Mouse (Mus musculus) frontal cortex, postnatal 14 days (tissue): Measurements from ENCODE around the gene Srbd1.

Source experiments
- DNase-seq, 2 experiments: peaks; one replicate each; pipeline ENCODE4 v3.0.0; 2022; ENCODE audit warnings: low spot score in 2 of 2

The Srbd1 gene

DNA sequence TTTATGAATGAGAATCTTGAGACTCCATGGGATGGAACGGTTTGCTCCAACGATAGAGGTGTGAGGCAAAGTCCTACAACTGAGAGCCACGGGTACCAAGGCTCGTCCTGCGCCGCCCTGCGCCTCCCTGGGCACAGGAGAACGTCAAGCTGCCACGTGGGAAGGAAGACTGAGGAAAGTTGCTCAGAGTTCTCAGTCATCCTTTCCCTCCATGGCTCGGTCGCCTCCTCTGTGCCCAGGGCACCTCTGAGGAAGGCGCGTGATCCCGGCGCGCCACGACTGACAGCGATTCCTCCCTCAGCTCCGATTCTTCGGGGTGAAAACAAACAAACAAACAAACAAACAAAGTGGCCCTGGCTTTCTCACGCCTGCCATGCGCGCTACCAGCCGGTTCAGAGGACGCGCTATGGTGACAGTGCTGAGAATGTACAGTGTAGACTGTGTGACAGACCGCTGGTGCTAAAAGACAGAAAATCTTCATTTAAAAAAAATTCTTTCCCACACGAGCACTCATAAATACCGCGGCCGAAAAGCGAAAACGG lies 367 bp downstream of the Srbd1 start:
- DNase-seq = no peak

- DNase-seq = no peak
Observed at GRCm38 (mm10) chr17:86135835-86136234, 9.1 kb downstream of the Srbd1 start.

GRCm38 (mm10) chr17:86134461-86134860 lies 10.5 kb downstream of the Srbd1 start:
- DNase-seq = no peak

DNA sequence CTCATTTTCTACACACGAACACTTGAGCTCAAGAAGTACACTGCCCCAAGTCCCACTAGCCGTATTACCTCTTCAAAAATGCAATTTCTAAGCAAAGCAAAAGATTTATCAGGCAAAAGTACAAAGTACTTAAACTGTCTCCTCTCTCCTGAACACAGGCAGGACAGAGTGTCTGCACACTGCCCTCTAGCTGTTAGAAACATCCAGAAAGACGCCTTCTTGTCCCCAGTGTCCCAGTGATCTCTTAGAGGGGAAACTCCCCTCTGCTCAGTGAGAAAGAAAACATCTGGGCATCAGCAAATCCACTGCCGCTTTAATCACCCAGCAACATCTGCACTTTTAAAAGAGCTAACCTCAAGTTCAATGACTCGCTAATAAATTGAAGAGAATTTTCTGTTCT lies 12.4 kb downstream of the Srbd1 start:
- no peak for DNase-seq

DNA sequence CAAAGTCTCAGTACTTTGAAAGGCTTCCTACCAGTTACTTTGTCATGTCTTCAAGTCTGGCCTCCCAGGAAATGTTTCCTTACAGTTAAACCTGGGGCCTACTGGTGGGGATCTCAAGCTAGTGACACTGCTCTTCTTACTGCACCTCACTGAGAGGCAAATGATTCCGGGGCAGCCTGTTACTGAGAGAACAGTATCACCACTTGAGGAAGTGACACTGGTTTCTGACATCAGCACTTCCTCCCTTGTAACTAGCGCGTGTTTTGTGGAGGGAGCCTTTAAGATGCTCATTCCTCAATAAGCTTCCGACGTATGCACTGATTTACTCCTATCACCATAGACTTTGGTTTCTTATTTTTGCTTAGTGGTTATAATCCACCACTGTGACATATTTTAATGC lies 16.8 kb downstream of the Srbd1 start:
- no peak for DNase-seq

- no peak for DNase-seq
Observed at GRCm38 (mm10) chr17:86125908-86126307, 19.1 kb downstream of the Srbd1 start.

DNA sequence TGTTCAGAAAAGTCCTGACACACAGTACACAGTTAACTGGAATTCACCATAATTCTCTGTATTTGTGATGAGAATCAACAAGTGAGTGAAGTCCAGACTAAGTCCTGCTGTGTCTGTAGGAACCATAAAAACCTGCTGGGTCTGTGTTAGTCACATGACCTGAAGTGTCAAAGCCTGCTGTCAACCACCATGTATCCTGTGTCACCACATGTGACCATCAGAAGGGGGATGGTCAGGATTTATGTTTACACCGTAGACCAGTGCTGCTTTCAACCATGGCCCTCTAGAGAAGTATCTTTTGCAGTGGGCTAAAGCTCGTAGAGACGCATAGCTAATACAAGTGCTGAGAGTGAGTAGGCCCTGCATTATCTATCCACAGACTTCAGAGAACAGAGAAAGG lies 21.8 kb downstream of the Srbd1 start:
- no peak for DNase-seq

DNA sequence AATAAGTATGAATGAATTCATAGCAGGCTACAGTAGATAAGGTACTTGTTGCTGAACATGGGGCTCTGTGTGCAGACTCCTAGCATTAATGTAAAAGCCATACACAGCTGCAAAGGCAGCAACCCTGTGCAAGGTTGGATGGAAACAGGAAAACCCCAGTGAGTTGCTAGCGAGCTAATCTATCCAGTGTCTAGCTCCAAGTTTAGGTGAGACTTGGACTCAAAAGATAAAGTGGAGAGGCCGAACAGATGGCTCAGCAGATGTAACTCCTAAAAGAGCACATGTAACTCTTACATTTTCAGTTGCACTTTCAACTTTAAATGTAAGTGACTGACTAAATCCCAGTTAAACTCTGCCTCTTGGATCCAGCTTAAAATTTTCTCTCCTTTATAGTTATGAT lies 48.1 kb downstream of the Srbd1 start:
- no peak for DNase-seq

DNA sequence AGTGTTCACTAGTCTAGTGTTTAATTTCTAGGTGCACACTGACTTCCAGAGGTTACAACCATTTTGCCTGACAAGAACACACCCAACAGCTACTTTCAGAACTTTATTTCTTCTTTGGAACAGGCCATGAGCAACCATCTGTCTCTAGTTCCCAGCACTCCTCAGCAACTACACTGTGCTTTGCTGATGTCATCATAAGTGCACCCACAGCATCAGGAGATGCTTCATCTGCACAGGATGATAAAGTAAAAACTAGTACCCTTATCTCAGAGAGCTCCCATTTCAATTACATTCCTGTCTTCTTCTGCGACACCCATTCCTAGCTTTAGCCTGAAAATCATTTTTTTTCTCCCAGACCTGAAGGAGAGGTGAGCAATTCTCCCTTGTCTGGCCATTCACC lies 51.9 kb downstream of the Srbd1 start:
- no peak for DNase-seq

DNA sequence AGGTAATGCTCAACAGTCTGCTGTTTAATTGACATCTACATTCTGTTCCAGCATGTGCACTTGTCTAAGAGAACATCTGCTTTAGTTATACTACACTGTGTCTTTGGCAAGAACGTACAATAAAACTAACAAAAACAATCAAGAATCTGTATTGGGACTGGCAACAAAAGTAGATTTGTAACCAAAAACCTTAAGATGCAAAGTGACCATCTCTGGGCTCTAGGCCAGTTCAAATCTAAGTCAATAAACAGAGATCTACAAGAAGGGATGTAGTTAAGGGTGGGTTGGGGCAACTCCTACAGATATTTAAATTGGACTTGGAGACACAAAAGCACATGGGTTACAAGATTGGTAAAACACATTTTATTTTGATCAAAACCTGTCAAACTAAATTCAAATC lies 53.3 kb downstream of the Srbd1 start:
- no peak for DNase-seq

- no peak for DNase-seq
Observed at GRCm38 (mm10) chr17:86089893-86090588, 54.9 kb downstream of the Srbd1 start.

GRCm38 (mm10) chr17:86087922-86088321 lies 57.1 kb downstream of the Srbd1 start:
- DNase-seq = no peak

- DNase-seq = no peak
Observed at GRCm38 (mm10) chr17:86086191-86086590, 58.8 kb downstream of the Srbd1 start.

GRCm38 (mm10) chr17:86083207-86083606 lies 61.8 kb downstream of the Srbd1 start:
- DNase-seq = no peak

- DNase-seq = no peak
Observed at GRCm38 (mm10) chr17:86078060-86078459, 66.9 kb downstream of the Srbd1 start.

DNA sequence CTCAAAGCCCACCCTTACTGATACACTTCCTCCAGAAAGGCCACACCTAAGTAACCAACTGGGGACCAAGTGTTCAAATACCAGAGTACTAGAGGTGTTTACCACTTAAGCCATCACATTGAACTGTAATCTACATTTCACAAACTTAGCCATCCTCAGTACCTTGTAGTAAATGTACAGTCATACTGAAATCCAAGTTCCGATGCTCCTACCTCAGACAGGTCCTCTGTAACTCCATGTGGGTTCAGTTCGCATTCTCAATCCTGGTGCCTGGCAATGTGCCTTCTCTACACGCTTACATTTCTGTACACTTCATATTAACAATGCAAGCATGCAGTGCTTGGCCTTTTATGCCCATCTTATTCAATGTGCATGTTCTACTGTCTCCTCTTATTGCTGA lies 77.5 kb downstream of the Srbd1 start:
- no peak for DNase-seq

GRCm38 (mm10) chr17:86065833-86066232 lies 79.1 kb downstream of the Srbd1 start:
- no peak for DNase-seq

DNA sequence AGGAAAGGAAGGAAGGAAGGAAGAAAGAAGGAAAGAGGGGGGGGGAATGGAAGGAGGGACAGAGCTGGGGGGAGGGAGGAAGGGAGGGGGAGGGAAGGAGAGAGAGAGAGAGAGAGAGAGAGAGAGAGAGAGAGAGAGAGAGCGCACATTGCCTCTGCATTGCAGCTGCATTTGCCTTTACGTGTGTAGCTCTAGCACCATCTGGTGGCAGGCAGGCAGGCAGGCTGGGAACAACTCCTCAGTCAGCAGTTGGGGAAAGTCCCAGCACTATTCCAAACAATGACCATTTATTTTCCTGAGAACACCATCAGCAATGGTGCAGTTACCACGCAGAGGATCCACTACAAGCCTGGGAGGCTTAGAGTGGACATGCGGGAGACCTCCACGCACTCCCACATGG lies 81.5 kb downstream of the Srbd1 start:
- peak in 1 of 2 experiments; percentile 22 for DNase-seq

GRCm38 (mm10) chr17:86060911-86061310 lies 84.1 kb downstream of the Srbd1 start:
- DNase-seq = no peak

DNA sequence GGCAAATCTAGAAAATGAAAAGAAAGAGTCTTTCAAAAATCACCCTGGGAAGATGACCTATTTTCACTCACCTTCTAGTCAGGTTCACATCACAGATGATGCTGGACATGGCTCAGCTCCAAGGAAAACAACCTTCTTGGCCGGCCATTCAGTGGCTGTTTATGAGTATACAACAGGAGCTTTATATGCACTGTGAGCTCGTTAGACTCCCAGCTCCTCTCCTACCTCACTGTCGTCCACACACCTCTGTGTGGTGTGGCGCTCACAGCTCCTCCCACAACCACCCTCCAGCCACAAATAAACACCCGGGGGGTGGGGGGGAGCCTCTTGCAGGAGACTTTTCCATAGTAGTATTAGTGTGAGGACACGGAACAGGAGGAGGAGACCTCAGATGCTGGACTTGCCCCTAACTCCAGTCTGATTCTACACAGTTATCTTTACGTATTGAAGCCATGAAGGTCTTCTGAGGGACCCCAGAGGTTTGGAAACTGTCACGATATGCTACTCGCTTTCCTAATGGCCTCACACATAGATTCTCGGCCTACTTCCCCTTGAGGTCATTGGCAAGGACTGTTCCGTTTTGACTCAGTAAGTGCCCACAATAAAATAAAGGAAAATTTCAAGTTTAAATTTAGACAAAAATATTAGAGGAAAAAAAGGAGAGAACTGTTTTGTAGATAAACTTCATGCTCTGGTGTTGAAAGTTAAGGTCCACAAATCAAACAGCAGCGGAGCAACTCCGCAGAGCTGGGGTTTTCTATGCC lies 104.6 kb downstream of the Srbd1 start:
- DNase-seq = no peak

- no peak for DNase-seq
Observed at GRCm38 (mm10) chr17:86039741-86040140, 105.2 kb downstream of the Srbd1 start.

DNA sequence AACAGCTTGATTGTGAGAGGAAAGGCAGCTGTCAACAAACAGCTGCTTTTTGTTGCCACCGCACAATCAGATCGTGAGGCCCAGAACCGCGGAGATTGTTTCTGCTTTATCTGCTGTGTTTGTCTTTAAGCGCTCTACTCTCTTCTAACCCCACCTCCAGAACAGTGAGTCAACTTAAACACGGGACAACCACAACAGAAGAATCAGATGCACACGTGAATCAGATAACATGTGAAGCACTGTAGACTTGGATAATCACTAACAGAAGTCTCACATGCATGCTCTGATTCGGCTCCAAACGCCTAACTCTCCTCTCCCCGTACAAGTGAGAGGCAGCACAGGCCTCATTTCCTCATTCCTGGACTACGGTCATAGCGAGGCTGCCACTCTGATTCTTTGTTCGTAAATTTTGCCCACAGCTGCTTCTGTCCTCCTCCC lies 106.7 kb downstream of the Srbd1 start:
- no peak for DNase-seq

GRCm38 (mm10) chr17:86035576-86035975 lies 109.4 kb downstream of the Srbd1 start:
- no peak for DNase-seq
